Mouse (Mus musculus) layer of hippocampus, postnatal 36 days (tissue): ENCODE data around the gene Zfp423. TPM values are rescaled to one million over a fixed set of nuclear protein-coding genes. Genes with fewer than 3 reads are reported as not detected.
A peak's percentile ranks its signal among the peaks of the same experiment; 100 is the strongest.

ENCODE experiments used
- DNase-seq, 2 experiments: peaks; one replicate each; pipeline ENCODE4 v3.0.0; 2022
- total RNA-seq, 2 experiments: library from RNA; stranded (reverse); gene quantifications; 2 replicates each; pipeline ENCODE4 v1.2.3; 2021

The Zfp423 gene
- total RNA-seq, 2 experiments from 2014 or later = 32.0 to 32.5 TPM

GRCm38 (mm10) chr8:87662307-87662771, 297.1 kb downstream of the Zfp423 start:
- DNase-seq = no peak

GRCm38 (mm10) chr8:87660916-87661910, 298.2 kb downstream of the Zfp423 start:
- DNase-seq = no peak

GRCm38 (mm10) chr8:87660029-87660915, 299.1 kb downstream of the Zfp423 start:
- no peak for DNase-seq

- no peak for DNase-seq
These were observed 301.9 kb downstream of the Zfp423 start for GRCm38 (mm10) chr8:87657488-87657887.

- DNase-seq = peak; percentile 47 to 66
These were observed 302.7 kb downstream of the Zfp423 start for GRCm38 (mm10) chr8:87656484-87657230.

GRCm38 (mm10) chr8:87655946-87656345, 303.4 kb downstream of the Zfp423 start:
- DNase-seq = no peak

- no peak for DNase-seq
These were observed 311.6 kb downstream of the Zfp423 start for GRCm38 (mm10) chr8:87647781-87648180.

GRCm38 (mm10) chr8:87645829-87646483, 313.4 kb downstream of the Zfp423 start:
- no peak for DNase-seq

- DNase-seq = no peak
These were observed 314.0 kb downstream of the Zfp423 start for GRCm38 (mm10) chr8:87645371-87645770.

- no peak for DNase-seq
These were observed 318.5 kb downstream of the Zfp423 start for GRCm38 (mm10) chr8:87640930-87641329.

GRCm38 (mm10) chr8:87636226-87636742, 323.1 kb downstream of the Zfp423 start:
- DNase-seq = no peak

GRCm38 (mm10) chr8:87631776-87632175, 327.6 kb downstream of the Zfp423 start:
- DNase-seq = no peak

GRCm38 (mm10) chr8:87629656-87630055, 329.7 kb downstream of the Zfp423 start:
- no peak for DNase-seq

GRCm38 (mm10) chr8:87621181-87621580, 338.2 kb downstream of the Zfp423 start:
- no peak for DNase-seq

- DNase-seq = no peak
These were observed 339.2 kb downstream of the Zfp423 start for GRCm38 (mm10) chr8:87620225-87620624.

- DNase-seq = no peak
These were observed 339.9 kb downstream of the Zfp423 start for GRCm38 (mm10) chr8:87619529-87619928.

GRCm38 (mm10) chr8:87619118-87619517, 340.3 kb downstream of the Zfp423 start:
- no peak for DNase-seq

- DNase-seq = no peak
These were observed 345.7 kb downstream of the Zfp423 start for GRCm38 (mm10) chr8:87613701-87614100.
